Mouse (Mus musculus): ENCODE measurements at regions not wholly inside any gene's neighbourhood (a gene's known extent, or its start where the extent isn't known, plus 50 kb on each side); places are given as distances from the start of the nearest gene placed in this dataset.

DNA sequence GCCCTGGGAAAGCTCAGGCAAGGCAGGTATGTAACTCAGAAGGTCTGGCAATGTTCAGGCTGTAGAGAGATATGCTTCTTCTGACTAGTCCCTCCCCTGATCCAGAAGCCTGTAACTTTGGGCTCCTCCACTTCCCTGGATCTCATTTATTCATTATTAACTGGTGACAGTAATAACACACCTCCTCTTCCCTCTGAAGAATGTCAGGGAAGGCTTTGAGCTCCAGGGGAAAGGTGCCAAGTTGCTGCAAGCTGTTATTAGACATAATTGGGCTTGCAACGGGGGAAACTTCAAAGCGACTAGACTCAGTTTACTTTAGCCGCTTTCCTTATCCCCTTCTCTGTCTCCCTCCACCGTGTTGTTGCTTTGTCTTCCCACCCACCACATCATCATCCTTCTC, 75.6 kb upstream of the Tmprss2 start:
- DNase-seq (ENCODE audit: low spot score in 2 of 2): no peak

- no peak for DNase-seq (ENCODE audit: low spot score in 2 of 2)
Measured at GRCm38 (mm10) chr16:97685603-97686285, 74.7 kb upstream of the Tmprss2 start.

DNA sequence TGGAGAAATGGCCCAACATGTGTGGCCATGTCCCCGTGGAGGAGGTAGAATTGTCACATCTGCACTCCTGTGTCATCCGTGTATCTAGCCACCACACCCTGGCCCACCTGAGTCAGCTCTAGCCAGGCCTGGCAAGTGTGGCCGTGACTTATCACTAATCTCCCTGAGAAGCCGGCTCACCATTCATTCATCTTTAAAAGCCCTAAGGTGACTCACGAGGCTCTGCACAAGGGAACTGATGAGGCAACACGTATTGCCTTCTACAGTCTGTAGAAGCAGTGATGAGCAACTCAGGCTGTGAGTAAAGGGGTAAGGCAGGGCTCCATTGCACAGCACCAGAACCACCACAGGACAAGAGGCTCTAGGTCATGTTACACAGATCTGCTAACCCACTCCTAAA, 70.2 kb upstream of the Tmprss2 start:
- DNase-seq (ENCODE audit: low spot score in 2 of 2): no peak

- no peak for DNase-seq (ENCODE audit: low spot score in 2 of 2)
Measured at GRCm38 (mm10) chr16:97679820-97680219, 68.8 kb upstream of the Tmprss2 start.

GRCm38 (mm10) chr16:97679252-97679651, 68.3 kb upstream of the Tmprss2 start:
- DNase-seq (ENCODE audit: low spot score in 2 of 2): no peak

GRCm38 (mm10) chr16:97677621-97678020, 66.6 kb upstream of the Tmprss2 start:
- no peak for DNase-seq (ENCODE audit: low spot score in 2 of 2)

GRCm38 (mm10) chr16:97673576-97673975, 62.6 kb upstream of the Tmprss2 start:
- peak in 1 of 2 experiments; percentile 17 for DNase-seq (ENCODE audit: low spot score in 2 of 2)

DNA sequence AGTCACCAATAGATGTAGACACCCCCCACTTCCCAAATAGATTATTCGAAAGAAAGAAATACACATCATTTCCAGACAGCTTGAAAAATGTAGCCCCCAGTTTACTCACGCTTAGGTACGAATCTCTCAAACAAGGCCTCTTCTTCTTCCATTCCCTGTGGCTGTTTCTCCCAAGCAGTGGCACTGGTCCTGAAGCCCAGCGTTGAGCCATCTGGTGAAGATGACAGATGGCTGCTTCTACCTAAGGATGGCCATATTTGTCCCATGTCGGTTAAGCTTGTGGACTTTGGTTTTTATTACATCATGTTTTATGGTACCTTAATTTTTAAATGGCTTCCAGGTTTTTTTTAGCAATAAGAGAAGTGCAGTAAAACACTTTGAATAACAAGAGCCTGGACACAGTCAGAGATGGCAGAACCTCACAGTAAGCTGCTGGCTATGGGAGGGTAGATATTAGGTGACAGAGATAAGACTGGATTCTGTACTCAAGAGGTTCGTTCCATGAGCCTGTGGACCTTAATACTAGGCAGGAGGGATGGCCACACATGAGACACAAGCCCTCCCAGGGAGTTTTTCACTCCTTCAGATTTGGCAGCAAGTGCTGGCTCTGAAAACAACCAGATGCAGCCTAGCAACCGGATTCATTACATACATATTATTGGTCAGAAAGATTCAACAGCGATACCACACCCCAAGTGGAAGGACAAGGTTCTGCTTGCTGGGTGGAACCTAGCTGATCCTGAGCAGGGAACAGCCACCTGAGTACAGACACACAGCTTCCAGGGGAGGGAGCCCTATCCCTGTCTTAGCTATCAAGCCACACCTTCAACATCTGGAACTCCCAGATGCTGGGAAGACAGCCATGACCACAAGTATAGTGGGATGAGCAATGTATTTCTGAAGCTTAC, 59.4 kb upstream of the Tmprss2 start:
- peak; percentile 6 to 36 for DNase-seq (ENCODE audit: low spot score in 2 of 2)

GRCm38 (mm10) chr16:97667536-97667935, 56.5 kb upstream of the Tmprss2 start:
- DNase-seq (ENCODE audit: low spot score in 2 of 2): no peak

GRCm38 (mm10) chr16:97665518-97665917, 54.5 kb upstream of the Tmprss2 start:
- no peak for DNase-seq (ENCODE audit: low spot score in 2 of 2)
